In the genomic region with DNA sequence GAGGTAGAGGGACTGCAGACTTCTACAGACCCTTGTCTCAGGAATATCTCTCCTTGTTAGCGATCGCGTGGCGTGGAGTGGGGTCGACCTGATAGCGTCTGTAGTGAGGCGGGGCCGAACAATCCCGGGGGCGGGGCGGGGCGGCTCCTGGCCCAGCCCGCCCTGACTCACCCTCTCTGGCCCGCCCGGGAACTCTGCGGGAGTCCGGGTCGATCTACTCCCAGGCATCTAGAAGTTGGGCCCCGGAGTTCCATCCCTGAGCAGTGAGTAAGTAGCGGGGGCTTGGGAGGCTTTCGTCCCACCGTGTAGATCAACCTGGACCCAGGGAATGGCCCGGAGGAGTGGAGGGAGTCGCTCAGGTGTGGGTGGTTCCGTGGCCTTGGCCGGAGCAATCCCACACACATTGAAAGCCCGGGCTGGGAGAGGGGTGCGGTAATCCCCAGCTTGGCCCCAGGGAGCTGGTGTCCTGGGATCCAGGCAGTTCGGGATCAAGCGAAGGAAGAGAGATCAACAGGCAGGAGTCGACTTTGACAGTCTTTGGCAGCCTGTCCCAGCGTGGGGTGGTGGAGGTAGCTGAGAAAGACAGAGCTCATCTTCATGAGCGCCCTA, we compare ENCODE assay signal across 8 mouse cellular contexts. TPM values are rescaled to one million over a fixed set of nuclear protein-coding genes. Genes with fewer than 3 reads are reported as not detected.
DNase-seq lines count a peak whose midpoint lies in the region; ATAC-seq and TF ChIP-seq lines count a peak whose summit lies in the region.

Gene Lrrc8e, plus strand, starts transcription at position 89 of the 609 bp plus-strand sequence.

- no peak for TF ChIP-seq POLR2A in myocyte (IDR thresholded peaks at IDR 0.05; ENCODE audit: insufficient read length, low read depth)

- peak within 1 kb of the TSS; percentile 43 for H3K4me2 ChIP-seq in forebrain, embryonic 11.5 days (ENCODE audit: low read depth, low read length, severe bottlenecking)
- peak within 1 kb of the TSS; percentile 37 for H3K4me2 ChIP-seq in limb, embryonic 15.5 days
- peak within 1 kb of the TSS; percentile 73 for H3K4me2 ChIP-seq in myocyte (ENCODE audit: low read depth)

- H3K9me3 ChIP-seq in forebrain, embryonic 11.5 days (ENCODE audit: control insufficient read depth, low read length), result no peaks in the 10 kb centered on the region
- H3K9me3 ChIP-seq in limb, embryonic 15.5 days, result no peaks in the 10 kb centered on the region

- peak within 1 kb of the TSS; percentile 12 for H3K4me3 ChIP-seq in forebrain, embryonic 11.5 days (ENCODE audit: low read depth, low read length)
- H3K4me3 ChIP-seq in limb, embryonic 15.5 days, result peak within 1 kb of the TSS; percentile 32
- H3K4me3 ChIP-seq in myocyte, result peak within 1 kb of the TSS; percentile 23

- peak within 1 kb of the TSS; percentile 21; the same call in 1 of the 2 replicates for H3K9ac ChIP-seq in forebrain, embryonic 11.5 days (ENCODE audit: low read length)
- H3K9ac ChIP-seq in limb, embryonic 15.5 days, result no peak within 1 kb of the TSS

- no peak within 1 kb of the TSS for H3ac ChIP-seq in myocyte (ENCODE audit: control insufficient read depth, insufficient read length)

- DNase-seq in urinary bladder, adult 2 months (ENCODE audit: low spot score), result no peak
- DNase-seq in urinary bladder, postnatal 4 days (ENCODE audit: low spot score in 2 of 2), result no peak
- no peak for DNase-seq in forebrain, embryonic 11.5 days (ENCODE audit: low spot score)
- no peak for DNase-seq in layer of hippocampus, adult 18-20 months (ENCODE audit: low spot score in 2 of 2)
- no peak for DNase-seq in c-Kit-positive CD71-positive TER-119-positive erythroid progenitor cells, embryonic 14.5 days (ENCODE audit: low spot score)
- DNase-seq in thymus, postnatal 14 days, result no peak

- 4% methylated on average over 33 of the region's 33 CpGs for WGBS in forebrain, embryonic 11.5 days
- whole genome bisulfite sequencing in limb, embryonic 15.5 days, result 4% methylated on average over 33 of the region's 33 CpGs

- peaks cover 2% of the 10 kb centered on the region; the same call in 1 of the 2 replicates for H3K4me1 ChIP-seq in forebrain, embryonic 11.5 days (replicated peaks; ENCODE audit: control insufficient read depth, insufficient read depth, low read length)
- H3K4me1 ChIP-seq in limb, embryonic 15.5 days, result peaks cover 10% of the 10 kb centered on the region

- H3K79me2 ChIP-seq in myocyte (ENCODE audit: control insufficient read depth, insufficient read depth), result no peaks in the 10 kb centered on the region

- no peaks in the 10 kb centered on the region for H3K36me3 ChIP-seq in forebrain, embryonic 11.5 days (ENCODE audit: control insufficient read depth, insufficient read depth, low read length)
- no peaks in the 10 kb centered on the region for H3K36me3 ChIP-seq in limb, embryonic 15.5 days
- no peaks in the 10 kb centered on the region for H3K36me3 ChIP-seq in myocyte (ENCODE audit: control insufficient read depth, insufficient read depth)

- peaks cover 7% of the 10 kb centered on the region for H3K27me3 ChIP-seq in forebrain, embryonic 11.5 days (ENCODE audit: control insufficient read depth, insufficient read depth, low read length)
- peaks cover 26% of the 10 kb centered on the region for H3K27me3 ChIP-seq in limb, embryonic 15.5 days
- peaks cover 14% of the 10 kb centered on the region for H3K27me3 ChIP-seq in myocyte (ENCODE audit: control insufficient read depth, insufficient read depth, insufficient read length)

- H3K27ac ChIP-seq in forebrain, embryonic 11.5 days (ENCODE audit: low read depth, low read length), result no peak within 1 kb of the TSS
- no peak within 1 kb of the TSS for H3K27ac ChIP-seq in limb, embryonic 15.5 days

- peak; percentile 63 for ATAC-seq in forebrain, embryonic 11.5 days (replicated peaks; ENCODE audit: low FRiP score)
- no peak for ATAC-seq in limb, embryonic 15.5 days (ENCODE audit: insufficient number of reproducible peaks, low FRiP score, low TSS enrichment, low read depth)

TF ChIP-seq in myocyte, 11 proteins besides CTCF, POLR2A, EP300 and RAD21:
- TF ChIP-seq USF1 (IDR thresholded peaks at IDR 0.05; ENCODE audit: low read depth) (no peak), CEBPB (IDR thresholded peaks at IDR 0.05; ENCODE audit: insufficient read depth, poor library complexity, severe bottlenecking) (no peak), TCF12 (IDR thresholded peaks at IDR 0.05; ENCODE audit: insufficient read depth, poor library complexity, severe bottlenecking) (no peak), E2F4 (IDR thresholded peaks at IDR 0.05; ENCODE audit: insufficient read depth) (no peak), MYOD1 (IDR thresholded peaks at IDR 0.05; ENCODE audit: control insufficient read depth in 1 of 3, insufficient read length in 2 of 3, low read depth in 2 of 3) (no peak), POLR2AphosphoS2 (IDR thresholded peaks at IDR 0.05; ENCODE audit: insufficient read length, low read depth) (no peak), REST (IDR thresholded peaks at IDR 0.05; ENCODE audit: insufficient read depth, insufficient read length) (no peak), TCF3 (IDR thresholded peaks at IDR 0.05; ENCODE audit: insufficient read length, low read depth) (no peak), SRF (IDR thresholded peaks at IDR 0.05; ENCODE audit: control insufficient read depth, insufficient read length, low read depth) (no peak)

RNA-seq across cellular contexts. Expression of gene Lrrc8e, which starts in this region (rescaled TPM):
- polyA plus RNA-seq in urinary bladder, adult 2 months (2012; rRNA removed), result 15.4 and 15.9 TPM in 2 replicates
- polyA plus RNA-seq in forebrain, embryonic 11.5 days (2014; fragmentation: Nextera tagmentation; extraction: Ambion mirVana), result 0.20 and 0.21 TPM in 2 replicates
- polyA plus RNA-seq in limb, embryonic 15.5 days (2015; fragmentation: Nextera tagmentation; extraction: Ambion mirVana), result 2.3 TPM in 2 replicates
- polyA plus RNA-seq in myocyte (2012; fragmentation: generic; extraction: Trizol), result 2.4 TPM
- not detected for total RNA-seq in layer of hippocampus, adult 18-20 months (2021)

Comparison
In these comparisons a context has a peak if more than half of its experiments do, and no peak if none do; other contexts are left out.
1. Peak in ATAC-seq, H3K4me3 ChIP-seq, H3K9ac ChIP-seq and H3K4me2 ChIP-seq in forebrain, embryonic 11.5 days; RNA of the gene not detected or under 1 TPM.